Mouse (Mus musculus) lung, postnatal 0 days (tissue): ENCODE data around the gene Rnf135. TPM values are rescaled to one million over a fixed set of nuclear protein-coding genes. Genes with fewer than 3 reads are reported as not detected.
A peak's percentile ranks its signal among the peaks of the same experiment; 100 is the strongest.
"Not testable (repeated sequence)": the region's sequence is repeated elsewhere in the genome, so short reads cannot be mapped to it uniquely, and the experiment has no call there.

ENCODE experiments used
- ATAC-seq: fragments of 200-750 bp; cut with Nextera tagmentation; 2 replicates; pipeline ENCODE4 v1.8.0; 2017; ENCODE audit warnings: moderate library complexity
- DNase-seq: peaks from one replicate; pipeline ENCODE4 v3.0.0-alpha.2; 2016; ENCODE audit warnings: low spot score
- H3K27ac ChIP-seq: fragments of 300-500 bp; sonication (generic); 2 replicates; pipeline ENCODE4 v1.5.1; 2014; ENCODE audit warnings: antibody characterized with exemption, mild to moderate bottlenecking, low read length, mixed read lengths
- H3K27me3 ChIP-seq: fragments of 300-500 bp; sonication (generic); replicated peaks from 2 replicates; pipeline ENCODE4 v1.6.1; 2014; ENCODE audit warnings: low read length, mixed read lengths; ENCODE audit not compliant: insufficient read depth
- H3K36me3 ChIP-seq: fragments of 300-500 bp; sonication (generic); 2 replicates; pipeline ENCODE4 v1.6.1; 2014; ENCODE audit warnings: low read length, mixed read lengths; ENCODE audit not compliant: insufficient read depth
- H3K4me1 ChIP-seq: fragments of 300-500 bp; sonication (generic); 2 replicates; pipeline ENCODE4 v1.6.1; 2014; ENCODE audit warnings: antibody characterized with exemption, low read depth, low read length, mixed read lengths; ENCODE audit not compliant: insufficient read depth
- H3K4me2 ChIP-seq: fragments of 300-500 bp; sonication (generic); replicated peaks from 2 replicates; pipeline ENCODE4 v1.6.1; 2014; ENCODE audit warnings: low read depth, mild to moderate bottlenecking, low read length, moderate library complexity, mixed read lengths
- H3K4me3 ChIP-seq: fragments of 300-500 bp; sonication (generic); 2 replicates; pipeline ENCODE4 v1.5.1; 2014; ENCODE audit warnings: low read depth, low read length
- H3K9ac ChIP-seq: fragments of 300-500 bp; sonication (generic); replicated peaks from 2 replicates; pipeline ENCODE4 v1.6.1; 2014; ENCODE audit warnings: low read depth, mild to moderate bottlenecking
- H3K9me3 ChIP-seq: fragments of 300-500 bp; sonication (generic); 2 replicates; pipeline ENCODE4 v1.6.1; 2016; ENCODE audit warnings: low read length, mixed read lengths
- CTCF ChIP-seq: IDR thresholded peaks from 2 replicates; pipeline ENCODE4 v1.5.1; 2016; ENCODE audit warnings: antibody characterized with exemption, mild to moderate bottlenecking
- EP300 ChIP-seq: IDR thresholded peaks from 2 replicates; pipeline ENCODE4 v1.6.1; 2016; ENCODE audit warnings: antibody characterized with exemption, mild to moderate bottlenecking, control low read depth
- WGBS: fragments of 180-500 bp; shearing (Covaris S2); extraction: QIAGEN DNeasy Blood & Tissue Kit; methylation state at CpG from one replicate; pipeline ENCODE4 v1.1.7; 2014; 5-methylcytosine and 5-hydroxymethylcytosine counted together
- polyA plus RNA-seq: library from polyadenylated mRNA; unstranded; fragments of >200 nt; fragmentation: Nextera tagmentation; extraction: Ambion mirVana; gene quantifications from 2 replicates; pipeline ENCODE4 v1.2.1, GENCODE M21; 2015

The Rnf135 gene
- polyA plus RNA-seq, 1 experiment from 2014 or later: 16.1 TPM

DNA sequence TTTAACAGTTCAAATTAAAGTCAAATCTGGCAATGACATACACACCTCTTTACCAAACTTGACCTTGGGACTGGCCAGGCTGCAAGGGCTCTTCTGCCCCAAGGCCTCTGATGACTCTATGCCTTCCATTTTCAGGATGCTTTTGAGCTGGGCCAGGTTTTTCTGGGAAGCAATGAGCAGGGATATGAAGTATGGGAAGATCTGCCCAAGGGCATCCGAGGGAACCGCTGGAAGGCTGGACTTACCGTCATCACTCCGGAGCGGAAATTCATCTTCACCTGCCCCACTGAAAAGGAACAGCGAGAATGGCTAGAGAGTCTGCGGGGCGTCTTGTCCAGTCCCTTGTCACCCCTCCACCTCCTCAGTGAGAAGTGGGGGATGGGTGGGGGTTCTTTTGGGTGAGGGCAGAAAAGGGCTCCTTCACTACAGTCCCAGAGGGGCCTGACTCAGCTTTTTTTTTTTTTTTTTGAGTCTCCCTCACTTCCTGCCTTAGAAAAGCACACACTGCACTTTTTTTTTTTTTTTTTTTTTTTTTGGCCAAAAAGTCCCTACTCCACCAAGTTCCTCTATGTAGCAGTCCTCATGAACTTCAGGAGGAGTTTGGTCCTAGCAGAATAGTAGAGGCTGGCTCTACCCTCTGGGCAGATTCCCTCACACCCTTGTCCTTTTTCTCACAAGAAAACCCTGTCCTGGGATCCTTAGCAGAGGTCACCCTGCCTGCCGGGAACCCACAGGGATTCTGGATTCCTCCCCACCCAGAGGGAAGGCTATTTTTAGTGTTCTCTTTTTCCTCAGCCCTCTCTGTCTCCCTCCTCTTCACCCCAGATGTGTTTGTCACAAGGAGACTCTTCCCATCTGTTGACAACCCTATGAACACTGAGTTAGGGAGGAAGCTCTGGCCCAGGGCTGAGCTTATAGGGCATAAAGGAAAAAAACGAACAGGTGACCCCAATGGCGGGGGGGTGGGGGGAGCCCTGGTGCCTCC is 6.4 kb upstream of the Rnf135 start:
- 70% methylated on average over 11 of the region's 11 CpGs for WGBS
- no peaks in the 10 kb centered on the region for H3K9me3 ChIP-seq
- no peaks in the 10 kb centered on the region for H3K36me3 ChIP-seq
- DNase-seq (peak; percentile 43), ATAC-seq (peak; percentile 58)
- no peak overlapping the region for H3K9ac ChIP-seq
- TF ChIP-seq EP300: no peak
- TF ChIP-seq CTCF: no peak
- H3K27me3 ChIP-seq: no peaks in the 10 kb centered on the region
- H3K27ac ChIP-seq: no peak overlapping the region
- no peak overlapping the region for H3K4me3 ChIP-seq
- no peak overlapping the region for H3K4me2 ChIP-seq
- H3K4me1 ChIP-seq: no peaks in the 10 kb centered on the region

DNA sequence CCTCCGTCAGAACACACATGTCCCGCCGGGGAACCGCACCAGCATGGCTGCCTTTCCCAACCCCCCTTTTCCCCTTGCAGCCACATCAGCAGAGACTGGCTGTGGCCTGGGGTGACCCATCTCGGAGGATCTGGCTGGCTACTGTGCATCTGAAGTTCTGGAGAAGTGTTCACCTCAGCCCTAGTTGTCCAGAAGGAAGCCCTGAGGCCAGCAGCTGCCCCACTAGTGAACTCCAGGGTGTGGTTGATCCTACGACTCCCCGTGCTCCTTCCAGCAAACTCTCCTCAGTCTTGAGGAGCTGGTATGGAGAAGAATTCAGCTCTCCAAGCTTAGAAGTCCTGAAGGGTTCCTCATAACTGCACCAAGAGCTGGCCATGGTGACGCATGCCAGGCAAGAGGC is 5.3 kb upstream of the Rnf135 start:
- no peak for ATAC-seq
- Histone ChIP-seq H3K4me1 (no peaks in the 10 kb centered on the region), H3K9ac (no peak overlapping the region), H3K9me3 (no peaks in the 10 kb centered on the region), H3K4me2 (no peak overlapping the region), H3K4me3 (no peak overlapping the region), H3K27ac (no peak overlapping the region), H3K27me3 (no peaks in the 10 kb centered on the region), H3K36me3 (no peaks in the 10 kb centered on the region)
- TF ChIP-seq CTCF (no peak), EP300 (no peak)
- DNase-seq: no peak
- 73% methylated on average over 8 of the region's 8 CpGs for WGBS

DNA sequence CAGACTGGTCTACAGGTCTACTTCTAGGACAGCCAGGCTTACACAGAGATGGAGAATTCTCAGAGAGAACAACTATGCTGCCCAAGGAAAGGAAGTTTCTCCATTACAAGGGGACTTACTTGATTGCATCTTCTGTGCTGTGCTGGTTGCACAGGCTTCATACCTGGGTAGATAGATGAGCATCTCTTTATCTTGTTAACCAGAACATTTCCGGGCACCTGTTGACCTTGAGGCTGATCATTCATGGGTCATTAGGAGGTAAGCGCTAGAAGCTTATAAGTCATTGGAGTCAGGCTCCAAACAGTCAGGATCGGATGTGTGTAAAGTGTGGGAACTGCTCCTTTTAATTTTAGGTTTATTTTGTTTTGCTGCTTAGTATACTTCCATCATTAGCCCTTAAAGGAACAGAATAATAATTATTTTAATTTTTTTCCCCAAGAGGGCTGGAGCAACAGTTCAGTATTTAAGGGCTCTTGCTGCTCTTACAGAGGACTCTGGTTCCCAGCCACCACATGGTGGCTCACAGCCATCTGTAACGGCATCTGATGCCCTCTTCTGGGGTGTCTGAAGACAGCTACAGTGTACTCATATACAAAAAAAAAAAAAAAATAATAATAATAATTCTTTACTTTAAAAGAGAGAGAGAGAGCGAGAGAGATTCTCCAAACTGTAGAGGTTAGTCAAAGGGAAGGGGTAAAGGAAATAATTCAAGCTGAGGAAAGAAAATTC is 2.5 kb upstream of the Rnf135 start:
- DNase-seq (no peak), ATAC-seq (no peak)
- TF ChIP-seq EP300: no peak
- no peak; the same call in 1 of the 2 replicates for TF ChIP-seq CTCF
- peaks cover 8% of the 10 kb centered on the region; the same call in 1 of the 2 replicates for H3K4me1 ChIP-seq
- H3K27ac ChIP-seq: no peak overlapping the region
- H3K9me3 ChIP-seq: no peaks in the 10 kb centered on the region
- H3K4me3 ChIP-seq: no peak overlapping the region
- WGBS: 70% methylated on average over 5 of the region's 5 CpGs
- no peak overlapping the region for H3K9ac ChIP-seq
- no peak overlapping the region for H3K4me2 ChIP-seq
- H3K27me3 ChIP-seq: no peaks in the 10 kb centered on the region
- H3K36me3 ChIP-seq: no peaks in the 10 kb centered on the region

DNA sequence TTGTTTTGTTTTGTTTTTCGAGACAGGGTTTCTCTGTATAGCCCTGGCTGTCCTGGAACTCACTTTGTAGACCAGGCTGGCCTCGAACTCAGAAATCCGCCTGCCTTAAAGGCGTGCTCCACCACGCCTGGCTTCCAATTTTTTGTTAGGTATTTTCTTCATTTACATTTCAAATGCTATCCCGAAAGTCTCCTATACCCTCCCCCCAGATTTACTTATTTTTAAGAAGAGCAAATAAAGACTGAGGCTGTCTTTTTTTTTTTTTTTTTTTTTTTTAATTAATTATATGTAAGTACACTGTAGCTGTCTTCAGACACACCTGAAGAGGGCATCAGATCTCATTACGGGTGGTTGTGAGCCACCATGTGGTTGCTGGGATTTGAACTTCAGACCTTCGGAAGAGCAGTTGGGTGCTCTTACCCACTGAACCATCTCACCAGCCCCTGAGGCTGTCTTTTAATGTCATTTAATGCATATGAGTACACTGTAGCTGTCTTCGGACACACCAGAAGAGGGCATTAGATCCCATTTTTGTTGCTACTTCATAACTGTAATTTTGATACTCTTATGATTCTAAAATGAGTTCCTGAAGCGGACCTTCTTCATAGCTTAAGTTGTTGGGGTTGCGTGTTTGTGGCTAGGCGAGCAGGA is 472 bp upstream of the Rnf135 start:
- DNase-seq, H3K36me3 ChIP-seq, H3K4me1 ChIP-seq, H3K9me3 ChIP-seq, H3K27me3 ChIP-seq: not testable (repeated sequence)
- H3K4me3 ChIP-seq: peak overlapping the region; percentile 86
- peak overlapping the region; percentile 79 for H3K4me2 ChIP-seq
- TF ChIP-seq CTCF: peak; percentile 52
- H3K9ac ChIP-seq: peak overlapping the region; percentile 76; the same call in 1 of the 2 replicates
- 40% methylated on average over 12 of the region's 12 CpGs for WGBS
- peak; percentile 78 for ATAC-seq
- peak overlapping the region; percentile 92 for H3K27ac ChIP-seq

DNA sequence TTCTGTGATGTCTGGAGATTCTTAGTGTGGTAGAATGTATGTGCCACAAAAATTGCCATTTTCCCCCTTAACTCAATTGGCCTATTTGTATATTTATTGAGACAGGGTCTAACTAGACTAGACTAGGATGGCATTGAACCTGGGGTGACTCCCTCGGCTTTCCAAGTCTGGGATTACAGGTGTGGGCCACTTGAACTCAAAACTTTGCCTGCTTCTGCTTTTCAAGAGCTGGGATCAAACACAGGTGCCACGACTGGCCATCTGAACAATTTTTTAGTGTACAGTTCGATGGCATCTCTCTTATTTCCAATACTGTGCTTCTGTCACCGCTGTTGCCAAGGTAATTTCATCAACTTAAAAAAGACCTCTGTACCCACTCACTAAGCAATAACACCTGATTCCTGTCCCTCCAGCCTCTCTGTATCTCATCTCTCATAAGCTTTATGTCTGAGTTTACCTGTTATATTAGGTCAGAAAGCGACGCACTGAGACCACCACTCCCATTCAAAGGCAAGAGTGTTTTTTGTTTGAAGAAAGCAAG is 950 bp downstream of the Rnf135 start:
- no peak for DNase-seq
- Histone ChIP-seq H3K27me3 (no peaks in the 10 kb centered on the region), H3K4me1 (peaks cover 8% of the 10 kb centered on the region; the same call in 1 of the 2 replicates), H3K9ac (peak overlapping the region; percentile 76; the same call in 1 of the 2 replicates), H3K36me3 (no peaks in the 10 kb centered on the region), H3K4me2 (peak overlapping the region; percentile 79), H3K4me3 (peak overlapping the region; percentile 86), H3K9me3 (no peaks in the 10 kb centered on the region), H3K27ac (peak overlapping the region; percentile 92; the same call in 1 of the 2 replicates)
- ATAC-seq: no peak
- 62% methylated on average over 6 of the region's 6 CpGs for WGBS
- no peak for TF ChIP-seq EP300
- no peak for TF ChIP-seq CTCF

DNA sequence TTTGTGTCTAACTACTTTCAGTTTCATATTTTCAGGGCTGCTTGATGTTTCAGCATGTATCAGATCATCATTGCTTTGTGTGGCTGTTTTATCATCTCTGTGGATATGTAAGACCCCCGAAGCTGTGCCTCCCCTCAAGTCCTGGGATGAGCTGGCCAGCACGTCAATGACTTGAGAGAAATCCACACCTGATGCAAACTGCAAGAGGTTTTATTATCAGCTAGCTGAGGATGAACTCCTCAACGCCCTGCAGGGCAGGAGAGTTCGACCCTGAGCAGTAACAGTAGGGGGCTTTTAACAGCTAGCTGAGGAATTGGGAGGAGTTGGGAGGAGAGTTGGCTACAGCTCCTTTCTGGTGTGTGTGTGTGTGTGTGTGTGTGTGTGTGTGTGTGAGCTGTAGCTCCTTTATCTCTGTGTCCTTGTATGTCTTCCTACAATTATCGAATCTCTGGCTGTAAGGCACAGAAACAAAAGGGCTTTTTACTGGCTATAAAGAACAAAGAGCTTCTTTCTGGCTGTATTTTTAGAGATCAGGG is 1.9 kb downstream of the Rnf135 start:
- H3K27ac ChIP-seq: not testable (repeated sequence)

More for the DNA sequence above, 1.9 kb downstream of the Rnf135 start:
- not testable (repeated sequence) for H3K36me3 ChIP-seq, H3K9ac ChIP-seq, H3K4me3 ChIP-seq, H3K9me3 ChIP-seq, ATAC-seq, H3K27me3 ChIP-seq, DNase-seq, H3K4me1 ChIP-seq
- WGBS: 62% methylated on average over 5 of the region's 5 CpGs
- H3K4me2 ChIP-seq: 0 out of 2 replicates have a peak overlapping the region, but pooled peaks have one; percentile 8
